Mouse (Mus musculus): ENCODE measurements around the gene Casz1. TPM values are rescaled to one million over a fixed set of nuclear protein-coding genes. Genes with fewer than 3 reads are reported as not detected.

Casz1 gene
- polyA plus RNA-seq, 1 experiment: 0.54 TPM

DNA sequence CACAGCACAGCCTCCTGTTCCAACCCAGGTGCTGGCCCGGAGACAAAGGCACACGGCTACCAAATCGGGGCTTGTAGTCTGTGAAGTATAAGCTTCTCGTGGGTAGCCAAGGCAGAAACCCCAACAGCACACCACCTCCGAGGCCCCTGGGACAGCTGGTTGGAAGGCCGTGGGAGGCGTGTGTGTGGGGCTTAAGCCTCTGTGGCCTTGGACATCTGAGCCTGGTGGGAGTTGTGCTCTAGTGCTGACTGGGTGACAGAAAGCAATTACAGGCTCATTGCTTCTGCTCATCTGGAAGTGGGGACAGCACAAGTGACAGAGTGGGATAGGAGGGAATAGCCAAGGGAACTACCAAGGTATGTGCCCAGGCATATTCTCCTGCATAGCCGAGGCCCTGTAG is 119.7 kb downstream of the Casz1 start:
- H3K27me3 ChIP-seq (replicated peaks): peaks cover 90% of the 10 kb centered on the region
- H3K4me3 ChIP-seq (replicated peaks): no peak overlapping the region
- H3K9me3 ChIP-seq: no peaks in the 10 kb centered on the region
- peaks cover 5% of the 10 kb centered on the region for H3K4me1 ChIP-seq
- no peaks in the 10 kb centered on the region for H3K36me3 ChIP-seq (replicated peaks; ENCODE audit: low read length)
- no peak for TF ChIP-seq FLI1 (IDR thresholded peaks at IDR 0.05; ENCODE audit: low read length)
- no peak for TF ChIP-seq GATA1 (IDR thresholded peaks at IDR 0.05; ENCODE audit: borderline replicate concordance, low read length)

DNA sequence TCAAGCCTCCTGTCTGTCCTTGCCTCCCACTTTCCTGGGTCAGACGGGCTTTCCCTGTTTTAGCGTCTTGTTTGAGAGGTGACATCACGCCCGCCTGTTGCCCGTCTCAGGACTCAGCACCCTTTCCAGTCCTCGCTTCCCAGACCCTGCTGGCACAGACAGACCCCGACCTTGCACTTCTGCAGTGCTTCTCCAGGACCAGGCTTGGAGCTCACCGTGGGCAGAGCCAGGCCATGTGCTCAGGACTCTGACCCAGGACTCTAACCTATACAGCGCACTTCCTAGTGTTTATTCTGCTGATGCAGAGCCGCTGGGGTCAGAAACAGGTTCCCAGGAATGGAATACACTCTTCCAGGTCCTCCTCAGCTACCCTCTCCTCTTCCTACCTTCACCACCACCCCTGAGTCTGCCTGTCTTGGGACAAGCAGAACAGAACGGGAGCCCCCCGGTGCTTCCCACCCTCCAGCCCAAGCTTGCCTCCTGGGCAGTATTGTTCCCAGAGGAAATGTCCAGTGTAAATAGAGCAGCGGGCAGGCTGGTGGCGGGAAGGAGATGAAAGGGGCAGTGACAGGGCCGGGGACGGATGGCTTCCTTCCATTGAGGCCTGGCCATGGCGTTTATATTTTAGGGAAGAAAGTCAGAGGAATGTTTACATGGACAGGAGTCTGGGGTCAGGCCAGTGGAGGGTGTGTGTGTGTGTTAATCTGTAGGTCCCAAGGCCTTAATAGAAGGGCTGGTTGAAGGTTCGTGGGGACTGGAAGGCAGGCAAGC is 121.5 kb downstream of the Casz1 start:
- TF ChIP-seq FLI1 (IDR thresholded peaks at IDR 0.05; ENCODE audit: low read length): no peak
- TF ChIP-seq GATA1 (IDR thresholded peaks at IDR 0.05; ENCODE audit: borderline replicate concordance, low read length): no peak
- Histone ChIP-seq H3K4me3 (replicated peaks) (no peak overlapping the region), H3K9me3 (no peaks in the 10 kb centered on the region), H3K4me1 (peaks cover 5% of the 10 kb centered on the region), H3K36me3 (replicated peaks; ENCODE audit: low read length) (no peaks in the 10 kb centered on the region), H3K27me3 (replicated peaks) (peaks cover 89% of the 10 kb centered on the region)

DNA sequence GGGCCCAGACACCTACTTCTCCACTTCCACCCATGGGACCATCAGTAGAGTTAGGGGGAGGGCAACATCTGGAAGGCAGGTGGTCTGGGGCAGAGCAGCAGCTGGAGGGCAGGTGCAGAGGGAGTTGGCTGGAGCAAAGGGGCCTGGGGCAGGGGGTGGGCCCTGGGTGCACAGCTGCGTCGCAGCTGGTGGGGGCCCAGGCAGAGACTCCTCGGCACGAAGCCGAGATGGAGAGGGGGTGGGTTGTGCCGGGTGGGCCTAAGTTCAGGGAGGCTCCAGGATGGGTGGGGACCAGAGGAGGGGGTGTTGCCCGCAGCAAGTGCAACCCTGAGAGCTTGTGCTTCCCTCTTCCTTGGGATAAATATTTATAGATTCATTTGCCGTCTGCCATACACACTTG is 122.2 kb downstream of the Casz1 start:
- TF ChIP-seq FLI1 (IDR thresholded peaks at IDR 0.05; ENCODE audit: low read length): no peak
- TF ChIP-seq GATA1 (IDR thresholded peaks at IDR 0.05; ENCODE audit: borderline replicate concordance, low read length): no peak
- Histone ChIP-seq H3K9me3 (no peaks in the 10 kb centered on the region), H3K36me3 (replicated peaks; ENCODE audit: low read length) (no peaks in the 10 kb centered on the region), H3K4me3 (replicated peaks) (no peak overlapping the region), H3K4me1 (peaks cover 5% of the 10 kb centered on the region), H3K27me3 (replicated peaks) (peaks cover 90% of the 10 kb centered on the region)

DNA sequence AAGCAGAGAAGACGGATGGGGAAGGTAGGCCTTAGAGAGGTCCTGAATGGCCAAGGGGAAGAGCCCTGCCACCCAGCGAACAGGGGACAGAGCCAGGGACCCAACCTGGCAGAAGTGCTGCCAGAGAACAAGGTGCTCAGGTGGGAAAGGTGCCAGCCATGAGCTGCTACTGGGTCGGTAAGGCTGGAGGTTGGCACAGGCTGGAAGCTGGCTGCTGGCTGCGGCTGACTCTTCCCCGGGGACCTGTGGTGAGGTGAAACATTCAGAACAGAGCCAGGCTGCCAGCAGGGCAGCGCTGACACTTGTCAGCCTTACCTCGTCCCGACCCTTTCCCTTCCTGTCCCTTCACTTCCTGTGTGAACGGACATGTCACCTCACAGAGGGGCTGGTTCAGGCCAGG is 124.1 kb downstream of the Casz1 start:
- Histone ChIP-seq H3K36me3 (replicated peaks; ENCODE audit: low read length) (no peaks in the 10 kb centered on the region), H3K4me1 (peaks cover 5% of the 10 kb centered on the region), H3K4me3 (replicated peaks) (no peak overlapping the region), H3K9me3 (no peaks in the 10 kb centered on the region), H3K27me3 (replicated peaks) (peaks cover 91% of the 10 kb centered on the region)
- no peak for TF ChIP-seq FLI1 (IDR thresholded peaks at IDR 0.05; ENCODE audit: low read length)
- no peak for TF ChIP-seq GATA1 (IDR thresholded peaks at IDR 0.05; ENCODE audit: borderline replicate concordance, low read length)

DNA sequence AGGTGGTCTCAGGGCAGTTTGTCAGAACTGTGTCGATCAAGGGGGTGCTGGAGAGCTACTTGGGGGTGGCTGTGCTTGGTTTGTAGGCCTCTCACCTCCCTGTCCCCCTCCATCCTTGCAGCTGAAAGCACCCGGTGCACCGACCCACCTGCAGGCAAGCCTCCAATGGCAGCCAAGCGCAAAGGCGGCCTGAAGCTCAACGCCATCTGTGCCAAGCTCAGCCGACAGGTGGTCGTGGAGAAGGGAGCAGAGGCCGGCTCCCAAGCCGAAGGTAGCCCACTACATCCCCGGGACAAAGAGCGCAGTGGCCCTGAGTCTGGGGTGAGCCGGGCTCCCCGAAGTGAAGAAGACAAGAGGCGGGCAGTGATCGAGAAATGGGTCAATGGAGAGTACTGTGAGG is 124.6 kb downstream of the Casz1 start:
- TF ChIP-seq FLI1 (IDR thresholded peaks at IDR 0.05; ENCODE audit: low read length) (no peak), GATA1 (IDR thresholded peaks at IDR 0.05; ENCODE audit: borderline replicate concordance, low read length) (no peak)
- Histone ChIP-seq H3K36me3 (replicated peaks; ENCODE audit: low read length) (no peaks in the 10 kb centered on the region), H3K4me1 (peaks cover 5% of the 10 kb centered on the region), H3K4me3 (replicated peaks) (no peak overlapping the region), H3K27me3 (replicated peaks) (peaks cover 89% of the 10 kb centered on the region), H3K9me3 (no peaks in the 10 kb centered on the region)

DNA sequence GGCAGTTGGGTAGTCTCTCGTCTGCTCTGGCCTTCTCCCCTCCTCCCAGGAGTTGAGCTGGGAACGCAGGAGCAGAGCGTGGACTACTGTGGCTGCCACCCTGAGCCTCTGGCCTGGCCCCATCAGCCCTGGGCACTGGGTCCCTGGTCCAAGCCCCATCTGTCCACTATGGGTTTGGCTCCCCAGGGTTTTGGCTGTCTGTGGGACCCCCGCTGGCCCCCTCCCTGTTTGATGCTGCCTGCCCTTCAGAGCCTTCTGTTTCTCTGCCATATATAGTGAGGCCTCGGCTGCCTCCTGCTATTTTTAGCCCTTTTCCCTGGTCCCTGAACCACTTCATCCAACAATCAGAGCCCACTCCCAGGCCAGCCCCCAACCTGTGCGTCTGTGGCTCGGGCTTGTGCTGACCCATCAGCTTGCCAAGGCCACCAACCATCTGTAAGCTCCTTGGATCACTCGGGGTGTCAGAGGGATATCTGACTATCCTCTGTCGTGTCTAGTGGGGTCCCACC is 126.5 kb downstream of the Casz1 start:
- Histone ChIP-seq H3K27me3 (replicated peaks) (peaks cover 89% of the 10 kb centered on the region), H3K9me3 (no peaks in the 10 kb centered on the region), H3K36me3 (replicated peaks; ENCODE audit: low read length) (no peaks in the 10 kb centered on the region), H3K4me1 (peaks cover 5% of the 10 kb centered on the region), H3K4me3 (replicated peaks) (no peak overlapping the region)
- TF ChIP-seq GATA1 (IDR thresholded peaks at IDR 0.05; ENCODE audit: borderline replicate concordance, low read length) (no peak), FLI1 (IDR thresholded peaks at IDR 0.05; ENCODE audit: low read length) (no peak)

DNA sequence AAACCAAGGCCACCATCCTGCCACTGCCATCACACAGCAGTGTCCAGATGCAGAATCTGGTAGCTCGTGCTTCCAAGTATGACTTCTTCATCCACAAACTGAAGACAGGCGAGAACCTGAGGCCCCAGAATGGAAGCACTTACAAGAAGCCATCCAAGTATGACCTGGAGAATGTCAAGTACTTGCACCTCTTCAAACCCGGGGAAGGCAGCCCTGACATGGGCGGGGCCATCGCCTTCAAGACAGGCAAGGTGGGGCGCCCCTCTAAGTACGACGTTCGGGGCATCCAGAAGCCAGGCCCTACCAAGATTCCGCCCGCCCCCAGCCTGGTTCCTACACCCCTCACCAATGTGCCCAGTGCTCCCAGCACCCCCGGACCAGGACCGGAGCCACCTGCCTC is 128.9 kb downstream of the Casz1 start:
- Histone ChIP-seq H3K9me3 (no peaks in the 10 kb centered on the region), H3K27me3 (replicated peaks) (peaks cover 90% of the 10 kb centered on the region), H3K4me1 (peaks cover 4% of the 10 kb centered on the region), H3K4me3 (replicated peaks) (no peak overlapping the region), H3K36me3 (replicated peaks; ENCODE audit: low read length) (no peaks in the 10 kb centered on the region)
- TF ChIP-seq GATA1 (IDR thresholded peaks at IDR 0.05; ENCODE audit: borderline replicate concordance, low read length) (no peak), FLI1 (IDR thresholded peaks at IDR 0.05; ENCODE audit: low read length) (no peak)

DNA sequence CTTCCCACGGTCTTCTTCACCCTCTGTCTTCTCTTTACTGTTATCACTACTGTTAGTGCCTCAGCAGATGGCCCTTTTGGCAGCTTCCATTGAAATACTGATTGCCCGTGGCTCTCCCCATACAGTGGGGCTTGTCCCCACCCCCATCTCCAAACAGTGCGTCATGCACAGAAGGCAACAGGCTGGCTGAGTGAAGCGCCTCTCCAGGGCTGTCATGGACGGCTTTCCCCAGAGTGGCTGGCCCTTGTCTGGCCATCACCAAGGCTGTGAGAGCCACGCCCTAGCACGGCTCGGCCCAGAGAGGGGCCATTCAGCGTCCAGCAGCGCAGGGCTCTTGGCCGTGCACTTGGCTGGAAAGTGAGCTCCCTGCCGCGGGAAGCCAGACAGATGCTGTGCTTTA is 131.0 kb downstream of the Casz1 start:
- H3K4me3 ChIP-seq (replicated peaks): no peak overlapping the region
- H3K36me3 ChIP-seq (replicated peaks; ENCODE audit: low read length): no peaks in the 10 kb centered on the region
- H3K9me3 ChIP-seq: no peaks in the 10 kb centered on the region
- H3K4me1 ChIP-seq: peaks cover 2% of the 10 kb centered on the region
- no peak for TF ChIP-seq FLI1 (IDR thresholded peaks at IDR 0.05; ENCODE audit: low read length)
- no peak for TF ChIP-seq GATA1 (IDR thresholded peaks at IDR 0.05; ENCODE audit: borderline replicate concordance, low read length)
- peaks cover 91% of the 10 kb centered on the region for H3K27me3 ChIP-seq (replicated peaks)

DNA sequence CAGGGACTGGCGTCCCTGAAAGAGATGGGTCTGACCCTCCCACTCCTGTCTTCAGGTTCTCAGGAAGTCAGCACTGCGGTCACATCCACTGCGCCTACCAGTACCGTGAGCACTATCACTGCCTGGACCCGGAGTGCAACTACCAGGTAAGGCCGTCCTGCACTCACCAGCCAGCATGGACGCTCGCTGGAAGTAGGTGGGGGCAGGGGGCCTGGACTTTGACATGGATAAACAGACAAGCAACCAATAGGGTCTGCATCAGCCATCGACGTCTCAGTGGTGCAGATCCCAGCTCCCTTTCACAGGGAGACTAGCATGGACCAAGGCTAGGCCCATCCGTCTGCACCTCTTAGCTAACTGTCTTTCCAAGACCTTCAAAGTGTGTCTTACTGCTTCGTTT is 131.9 kb downstream of the Casz1 start:
- no peaks in the 10 kb centered on the region for H3K36me3 ChIP-seq (replicated peaks; ENCODE audit: low read length)
- TF ChIP-seq FLI1 (IDR thresholded peaks at IDR 0.05; ENCODE audit: low read length): no peak
- no peak for TF ChIP-seq GATA1 (IDR thresholded peaks at IDR 0.05; ENCODE audit: borderline replicate concordance, low read length)
- H3K9me3 ChIP-seq: no peaks in the 10 kb centered on the region
- H3K4me1 ChIP-seq: peaks cover 11% of the 10 kb centered on the region
- no peak overlapping the region for H3K4me3 ChIP-seq (replicated peaks)
- peaks cover 91% of the 10 kb centered on the region for H3K27me3 ChIP-seq (replicated peaks)

DNA sequence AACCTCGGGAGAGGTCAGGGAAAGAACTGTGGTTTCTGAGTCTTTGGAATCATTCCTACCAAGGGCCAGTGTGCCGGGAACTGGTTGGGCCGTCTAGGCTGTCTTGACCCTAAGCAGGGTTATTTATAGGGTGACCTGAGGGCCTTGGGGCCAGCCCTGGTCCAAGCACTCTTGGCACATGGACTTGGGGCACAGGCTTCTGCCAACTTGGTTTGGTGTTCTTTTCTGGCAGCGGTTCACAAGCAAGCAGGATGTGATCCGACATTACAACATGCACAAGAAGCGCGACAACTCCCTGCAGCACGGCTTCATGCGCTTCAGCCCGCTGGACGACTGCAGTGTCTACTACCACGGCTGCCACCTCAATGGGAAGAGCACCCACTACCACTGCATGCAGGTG is 132.5 kb downstream of the Casz1 start:
- Histone ChIP-seq H3K9me3 (no peaks in the 10 kb centered on the region), H3K27me3 (replicated peaks) (peaks cover 90% of the 10 kb centered on the region), H3K4me3 (replicated peaks) (no peak overlapping the region), H3K4me1 (peaks cover 14% of the 10 kb centered on the region), H3K36me3 (replicated peaks; ENCODE audit: low read length) (no peaks in the 10 kb centered on the region)
- TF ChIP-seq GATA1 (IDR thresholded peaks at IDR 0.05; ENCODE audit: borderline replicate concordance, low read length) (no peak), FLI1 (IDR thresholded peaks at IDR 0.05; ENCODE audit: low read length) (no peak)
